Comparison of ENCODE assay signal across 22 mouse cellular contexts in genomic region chr8:93563551-93563950, GRCm38 (mm10). TPM values are rescaled to one million over a fixed set of nuclear protein-coding genes. Genes with fewer than 3 reads are reported as not detected.
DNase-seq lines count a peak whose midpoint lies in the region; ATAC-seq and TF ChIP-seq lines count a peak whose summit lies in the region.
"Had no signal": no experiment of that assay in that cellular context is flagged by ENCODE, and none has a peak within 500 bp of the region (broad histone marks: within the 10 kb centered on the region; RNA-seq: fewer than 3 reads in every experiment).

No protein-coding gene starts in this region.

- no peak overlapping the region for H3K9ac ChIP-seq in stomach, postnatal 0 days (ENCODE audit: low read length)
- H3K9ac ChIP-seq: forebrain, embryonic 13.5 days; heart, embryonic 12.5 days; hindbrain, embryonic 13.5 days; kidney, embryonic 15.5 days; liver, postnatal 0 days; midbrain, embryonic 12.5 days; neural tube, embryonic 12.5 days had no signal

- H3K4me3 ChIP-seq in stomach, postnatal 0 days (ENCODE audit: low read depth, low read length): no peak overlapping the region
- H3K4me3 ChIP-seq: forebrain, embryonic 13.5 days; heart, embryonic 12.5 days; hindbrain, embryonic 13.5 days; kidney, embryonic 15.5 days; midbrain, embryonic 12.5 days; neural tube, embryonic 12.5 days had no signal

- H3K27me3 ChIP-seq in stomach, postnatal 0 days (ENCODE audit: control insufficient read depth, insufficient read depth, low read length): no peaks in the 10 kb centered on the region
- H3K27me3 ChIP-seq: forebrain, embryonic 13.5 days; heart, embryonic 12.5 days; hindbrain, embryonic 13.5 days; kidney, embryonic 15.5 days; midbrain, embryonic 12.5 days; neural tube, embryonic 12.5 days had no signal

- ATAC-seq in frontal cortex, adult (ENCODE audit: low TSS enrichment): peak; percentile 28; the same call in 1 of the 2 replicates
- ATAC-seq in stomach, postnatal 0 days (ENCODE audit: low FRiP score, low TSS enrichment): no peak
- ATAC-seq: forebrain, embryonic 13.5 days; intestine, embryonic 16.5 days; liver, postnatal 0 days had no signal

- H3K27ac ChIP-seq in stomach, postnatal 0 days (replicated peaks): no peak overlapping the region
- H3K27ac ChIP-seq: forebrain, embryonic 13.5 days; hindbrain, embryonic 13.5 days; kidney, embryonic 15.5 days; midbrain, embryonic 12.5 days; neural tube, embryonic 12.5 days had no signal

- no peaks in the 10 kb centered on the region for H3K36me3 ChIP-seq in stomach, postnatal 0 days (ENCODE audit: control insufficient read depth, insufficient read depth, low read length)
- H3K36me3 ChIP-seq: heart, embryonic 12.5 days; hindbrain, embryonic 13.5 days; kidney, embryonic 15.5 days; midbrain, embryonic 12.5 days; neural tube, embryonic 12.5 days had no signal

- WGBS in stomach, postnatal 0 days: 81% methylated on average over 7 of the region's 7 CpGs

- no peak overlapping the region for H3K4me2 ChIP-seq in stomach, postnatal 0 days (replicated peaks; ENCODE audit: low read depth)
- H3K4me2 ChIP-seq: forebrain, embryonic 13.5 days; heart, embryonic 12.5 days; hindbrain, embryonic 13.5 days; kidney, embryonic 15.5 days; midbrain, embryonic 12.5 days; neural tube, embryonic 12.5 days had no signal

- H3K9me3 ChIP-seq in stomach, postnatal 0 days (ENCODE audit: control insufficient read depth, low read length): no peaks in the 10 kb centered on the region
- H3K9me3 ChIP-seq: kidney, embryonic 15.5 days had no signal

- DNase-seq in frontal cortex, postnatal 14 days (ENCODE audit: low spot score in 2 of 2): no peak
- peak; percentile 16 for DNase-seq in right cerebral cortex, adult 18-20 months
- no peak for DNase-seq in right cerebral cortex, postnatal 4 days
- DNase-seq in cerebellum, postnatal 14 days: peak; percentile 38 to 51
- peak; percentile 11 for DNase-seq in stomach, postnatal 0 days (ENCODE audit: low spot score)
- no peak for DNase-seq in adrenal gland, adult 18-20 months (ENCODE audit: low spot score in 2 of 2)
- DNase-seq: heart, postnatal 14 days; liver; liver, postnatal 0 days; lung, postnatal 10 days; thymus, postnatal 14 days had no signal

- no peak for TF ChIP-seq CTCF in stomach, postnatal 0 days (IDR thresholded peaks at IDR 0.05; ENCODE audit: low read depth)

- no peak for TF ChIP-seq EP300 in stomach, postnatal 0 days (optimal IDR thresholded peaks at IDR 0.05)

- H3K4me1 ChIP-seq in stomach, postnatal 0 days (replicated peaks; ENCODE audit: control insufficient read depth, insufficient read depth): no peaks in the 10 kb centered on the region
- H3K4me1 ChIP-seq: kidney, embryonic 15.5 days; neural tube, embryonic 12.5 days had no signal

RNA-seq across cellular contexts. Expression of gene Ces5a, which starts 27.9 kb away (rescaled TPM):
- 0.41 and 0.50 TPM in 2 replicates for polyA plus RNA-seq in stomach, postnatal 0 days (2015; fragmentation: Nextera tagmentation; extraction: Ambion mirVana)
- total RNA-seq in adrenal gland, adult 18-20 months (2021): not detected
- total RNA-seq: adrenal gland, postnatal 4 days; megakaryocyte progenitor cell, adult 5-6 weeks had no signal
- polyA plus RNA-seq: C2C12; intestine, embryonic 16.5 days; kidney, embryonic 15.5 days; liver, postnatal 0 days; midbrain, embryonic 12.5 days; neural tube, embryonic 12.5 days had no signal

Comparison
In these comparisons a context has a peak if more than half of its experiments do, and no peak if none do; other contexts are left out.
1. DNase-seq: peak in right cerebral cortex, adult 18-20 months (single experiment), cerebellum, postnatal 14 days (2 of 2) and stomach, postnatal 0 days (single experiment); none in frontal cortex, postnatal 14 days (0 of 2), right cerebral cortex, postnatal 4 days (single experiment) and adrenal gland, adult 18-20 months (0 of 2).